Mouse (Mus musculus) liver, adult 2 months (tissue): ENCODE results near the gene Gm49395.

Experiments used
- CTCF ChIP-seq: fragments of 200-500 bp; IDR thresholded peaks from 2 replicates; pipeline ENCODE4 v1.5.1; 2011; ENCODE audit warnings: low read depth, low read length, control low read depth
- POLR2A ChIP-seq: fragments of 200-500 bp; IDR thresholded peaks from 2 replicates; pipeline ENCODE4 v1.6.1; 2011; ENCODE audit warnings: low read length, control low read depth; ENCODE audit not compliant: insufficient read depth; ENCODE audit errors: extremely low read depth

DNA sequence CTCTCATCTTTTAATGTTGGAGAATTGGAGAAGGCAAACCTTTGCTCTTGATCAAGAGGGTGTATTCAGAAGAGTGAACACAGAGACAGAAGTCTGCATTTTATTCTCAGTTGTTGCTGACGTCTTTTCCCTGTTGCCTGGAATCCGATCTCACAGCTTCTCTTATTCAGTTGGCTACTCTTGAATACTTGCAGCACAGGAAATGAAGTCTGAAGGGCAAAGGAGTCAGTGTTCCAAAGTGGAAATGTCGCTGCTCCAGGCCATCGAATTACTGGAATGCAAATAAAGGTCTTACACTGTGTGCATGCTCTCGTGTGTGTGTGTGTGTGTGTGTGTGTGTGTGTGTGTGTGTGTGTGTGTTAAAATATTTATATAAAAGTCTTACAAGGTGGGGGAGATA, 30.7 kb upstream of the Gm49395 start:
- no peak for TF ChIP-seq CTCF
- TF ChIP-seq POLR2A: no peak
